Mouse (Mus musculus): ENCODE data around the gene Tent5c.

DNA sequence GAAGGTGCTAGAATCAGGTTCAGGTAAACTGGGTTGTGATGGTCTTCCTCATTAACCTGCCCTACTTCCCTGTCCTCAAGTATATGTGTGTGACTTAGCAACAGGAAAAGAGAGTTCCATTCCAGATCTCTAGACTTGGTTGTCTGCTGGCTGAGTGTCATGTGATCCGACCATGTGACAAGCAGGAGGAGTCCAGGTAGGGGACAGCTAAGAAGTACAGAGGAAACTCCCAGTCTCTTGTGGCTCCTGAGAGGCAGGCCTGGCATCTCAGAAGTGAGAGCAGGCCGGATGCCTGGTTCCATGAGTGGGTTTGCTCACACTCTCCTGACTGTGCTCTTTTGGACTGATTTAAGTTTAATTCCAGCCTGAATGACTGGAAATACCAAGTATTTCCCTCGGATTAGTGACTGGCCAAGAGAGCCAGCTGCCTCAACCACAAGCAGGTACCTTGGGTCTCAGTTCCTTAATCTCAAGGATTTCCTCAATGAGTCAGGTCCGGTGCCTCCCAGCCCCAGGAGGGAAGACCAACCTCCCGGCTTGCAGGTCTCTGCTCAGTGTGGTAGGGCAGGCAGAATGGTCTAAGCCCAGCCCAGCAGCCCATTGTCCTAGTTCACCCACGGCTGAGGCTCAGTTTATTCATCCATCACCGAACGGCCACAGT, 26.1 kb upstream of the Tent5c start:
- TF ChIP-seq CTCF (IDR thresholded peaks at IDR 0.05; ENCODE audit: extremely low read depth, insufficient read depth, insufficient read length, insufficient replicate concordance): no peak
- no peak for TF ChIP-seq POLR2A (IDR thresholded peaks at IDR 0.05; ENCODE audit: low read depth, low read length)

Data from spleen, adult 2 months (tissue).